Mouse (Mus musculus) intestine, embryonic 15.5 days (tissue): Measurements from ENCODE around the gene Sh3bgrl2. TPM values are rescaled to one million over a fixed set of nuclear protein-coding genes. Genes with fewer than 3 reads are reported as not detected.
"Not testable (repeated sequence)": the region's sequence is repeated elsewhere in the genome, so short reads cannot be mapped to it uniquely, and the experiment has no call there.

ENCODE experiments used
- ATAC-seq: fragments of 200-750 bp; cut with Nextera tagmentation; 2 replicates; pipeline ENCODE4 v1.8.0; 2017; ENCODE audit warnings: moderate TSS enrichment, moderate library complexity
- H3K27ac ChIP-seq: fragments of 300-500 bp; sonication (generic); 2 replicates; pipeline ENCODE4 v1.5.1; 2015; ENCODE audit warnings: mild to moderate bottlenecking, inconsistent platforms
- H3K27me3 ChIP-seq: fragments of 300-500 bp; sonication (generic); replicated peaks from 2 replicates; pipeline ENCODE4 v1.6.1; 2015; ENCODE audit warnings: inconsistent platforms
- H3K36me3 ChIP-seq: fragments of 300-500 bp; sonication (generic); 2 replicates; pipeline ENCODE4 v1.6.1; 2015; ENCODE audit warnings: inconsistent platforms
- H3K4me1 ChIP-seq: fragments of 300-500 bp; sonication (generic); replicated peaks from 2 replicates; pipeline ENCODE4 v1.6.1; 2015; ENCODE audit warnings: inconsistent platforms
- H3K4me2 ChIP-seq: fragments of 300-500 bp; sonication (generic); replicated peaks from 2 replicates; pipeline ENCODE4 v1.6.1; 2015; ENCODE audit warnings: mild to moderate bottlenecking, inconsistent platforms
- H3K4me3 ChIP-seq: fragments of 300-500 bp; sonication (generic); replicated peaks from 2 replicates; pipeline ENCODE4 v1.5.1; 2015; ENCODE audit warnings: inconsistent platforms
- H3K9ac ChIP-seq: fragments of 300-500 bp; sonication (generic); 2 replicates; pipeline ENCODE4 v1.6.1; 2015; ENCODE audit warnings: inconsistent platforms
- H3K9me3 ChIP-seq: fragments of 300-500 bp; sonication (generic); 2 replicates; pipeline ENCODE4 v1.6.1; 2016; ENCODE audit warnings: inconsistent platforms
- WGBS: fragments of 180-500 bp; shearing (Covaris S2); methylation state at CpG from one replicate; pipeline ENCODE4 v1.1.7; 2015; 5-methylcytosine and 5-hydroxymethylcytosine counted together
- polyA plus RNA-seq: library from polyadenylated mRNA; unstranded; fragments of >200 nt; fragmentation: Nextera tagmentation; extraction: Ambion mirVana; gene quantifications from 2 replicates; pipeline ENCODE4 v1.2.1, GENCODE M21; 2015

Gene Sh3bgrl2
- polyA plus RNA-seq: 18.0 and 20.8 TPM in 2 replicates

DNA sequence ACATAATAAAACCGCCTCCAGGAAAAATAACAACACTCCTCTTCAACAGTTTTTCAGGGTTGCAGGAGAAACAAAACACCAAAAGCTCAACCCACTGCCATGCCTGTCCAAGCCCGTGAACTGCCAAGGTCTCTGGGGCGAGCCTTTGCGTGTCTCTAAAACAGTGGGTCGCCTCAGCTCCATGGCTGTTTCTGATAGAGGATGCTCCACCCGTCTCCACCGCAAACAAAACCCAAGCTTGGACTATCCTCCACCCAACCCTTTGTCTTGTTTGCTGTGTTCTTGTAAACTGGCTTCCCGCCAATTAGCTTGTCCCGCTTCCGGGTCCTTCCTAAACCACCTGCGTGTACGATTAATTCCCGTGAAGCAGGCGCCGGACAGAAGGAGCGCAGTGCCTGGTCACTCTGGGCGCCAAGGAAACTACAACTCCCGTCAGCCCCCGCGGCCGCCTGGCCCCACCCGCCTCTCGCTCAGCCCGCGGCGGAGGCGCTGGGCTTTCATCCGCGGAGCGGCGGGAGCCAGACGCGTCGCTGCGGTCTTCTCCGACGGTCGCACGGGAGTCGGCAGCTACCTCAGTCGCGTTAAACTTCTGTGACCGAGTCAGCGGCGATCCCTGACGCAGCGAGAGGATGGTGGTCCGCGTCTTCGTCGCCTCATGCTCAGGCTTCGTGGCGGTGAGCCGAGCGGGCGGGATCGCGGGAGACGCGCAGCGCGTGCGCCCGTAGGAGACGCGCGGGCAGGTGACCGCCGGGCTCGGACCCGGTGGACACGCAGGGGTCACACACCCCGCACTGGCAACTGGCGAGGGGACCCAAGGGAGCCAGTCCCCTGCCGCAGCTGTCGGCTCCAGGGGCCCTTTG is at the start of gene Sh3bgrl2:
Gene Sh3bgrl2, plus strand, starts transcription at position 498 of the 860 bp plus-strand sequence.
- WGBS: 2% methylated on average over 76 of the region's 76 CpGs
- Histone ChIP-seq H3K4me3 (peak within 1 kb of the TSS; percentile 58), H3K4me1 (peaks cover 10% of the 10 kb centered on the region; the same call in 1 of the 2 replicates), H3K9ac (peak within 1 kb of the TSS; percentile 58), H3K4me2 (peak within 1 kb of the TSS; percentile 75), H3K27me3 (no peaks in the 10 kb centered on the region), H3K27ac (no peak within 1 kb of the TSS), H3K9me3 (no peaks in the 10 kb centered on the region), H3K36me3 (no peaks in the 10 kb centered on the region)
- peak; percentile 93 for ATAC-seq

DNA sequence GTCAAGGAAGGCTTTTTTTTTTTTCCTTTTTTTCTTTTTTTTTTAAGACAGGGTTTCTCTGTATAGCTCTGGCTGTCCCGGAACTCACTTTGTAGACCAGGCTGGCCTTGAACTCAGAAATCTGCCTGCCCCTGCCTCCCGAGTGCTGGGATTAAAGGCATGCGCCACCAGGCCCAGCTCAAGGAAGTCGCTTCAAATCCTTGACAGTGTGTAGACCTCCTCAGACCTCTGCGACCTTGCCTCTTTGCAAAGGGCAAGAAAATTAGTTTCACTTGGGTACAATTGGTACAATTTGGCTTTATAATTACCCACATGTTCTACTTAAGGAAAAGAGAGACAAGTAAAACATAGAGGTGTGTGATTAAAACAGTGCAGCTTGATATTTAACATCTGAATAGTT is 29.0 kb upstream of the Sh3bgrl2 start:
- not testable (repeated sequence) for H3K27me3 ChIP-seq, ATAC-seq, H3K4me1 ChIP-seq, H3K4me2 ChIP-seq, H3K36me3 ChIP-seq, H3K9me3 ChIP-seq, H3K9ac ChIP-seq, H3K27ac ChIP-seq, H3K4me3 ChIP-seq
- 83% methylated on average over 5 of the region's 5 CpGs for WGBS

DNA sequence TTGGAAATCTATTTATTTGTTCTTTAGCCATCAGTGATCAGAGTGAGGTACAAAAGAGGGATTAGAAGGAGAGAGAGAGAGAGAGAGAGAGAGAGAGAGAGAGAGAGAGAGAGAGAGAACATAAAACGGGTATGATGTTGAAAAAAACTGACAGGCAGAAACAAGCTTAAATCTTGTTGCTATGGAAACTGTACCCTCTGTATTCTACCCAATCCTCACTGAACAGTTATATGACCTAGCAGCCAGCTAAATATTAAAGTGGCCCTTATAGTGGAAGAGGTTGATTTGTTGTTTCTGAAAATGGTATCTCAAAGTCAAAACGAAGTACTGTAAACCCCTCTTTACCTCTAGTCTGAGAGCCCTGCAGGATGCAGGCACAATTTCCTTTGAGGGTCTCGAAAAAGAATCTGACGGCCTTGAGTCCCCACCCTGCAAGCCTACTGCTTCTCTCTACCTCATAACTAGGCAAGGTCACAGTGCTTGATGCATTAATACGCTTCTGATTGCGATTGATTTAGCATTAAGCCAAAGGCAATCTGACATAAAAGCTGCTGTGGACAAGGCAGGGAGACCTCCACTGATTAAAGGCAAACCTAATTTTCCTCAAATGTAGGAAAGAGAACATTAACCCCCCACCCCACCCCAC is 28.5 kb upstream of the Sh3bgrl2 start:
- no peak overlapping the region for H3K27ac ChIP-seq
- no peak overlapping the region for H3K4me3 ChIP-seq
- no peaks in the 10 kb centered on the region for H3K36me3 ChIP-seq
- H3K4me2 ChIP-seq: no peak overlapping the region
- H3K4me1 ChIP-seq: no peaks in the 10 kb centered on the region
- no peaks in the 10 kb centered on the region for H3K27me3 ChIP-seq
- WGBS: 81% methylated on average over 6 of the region's 6 CpGs
- H3K9ac ChIP-seq: no peak overlapping the region
- no peak for ATAC-seq
- H3K9me3 ChIP-seq: no peaks in the 10 kb centered on the region

DNA sequence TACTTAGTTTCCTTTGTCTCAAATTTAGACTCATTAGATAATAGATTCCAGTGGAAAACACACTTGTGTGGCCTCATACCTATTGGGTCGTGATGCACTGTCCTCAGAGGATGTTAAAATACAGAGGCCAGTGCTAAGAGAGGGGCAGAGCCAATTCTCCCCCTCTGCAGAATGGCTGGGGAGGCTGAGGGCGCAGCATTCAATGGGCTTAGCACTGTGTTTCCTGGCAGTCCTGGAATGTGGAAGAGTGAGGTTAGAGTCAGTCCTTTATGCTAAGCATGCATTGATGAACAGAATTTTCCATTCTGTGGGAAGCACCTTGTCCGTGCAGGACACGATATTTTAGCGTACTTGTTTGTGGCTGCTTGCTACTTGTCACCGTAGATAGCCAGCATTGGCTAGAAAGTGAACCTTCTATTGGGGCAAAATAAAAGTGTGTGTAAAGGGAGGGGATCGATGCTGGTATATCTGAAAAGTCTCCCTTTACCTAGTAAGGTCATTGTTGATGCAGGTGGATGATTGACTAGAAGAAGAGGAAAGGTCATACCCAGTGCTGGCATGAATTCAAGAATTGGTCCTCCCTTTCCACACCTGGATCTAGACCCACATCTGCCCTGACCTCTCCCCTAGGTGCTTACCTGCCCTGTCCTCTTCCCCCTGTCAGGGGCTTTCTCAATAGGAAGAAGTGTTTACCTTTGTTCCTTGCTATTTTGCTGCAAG is 20.6 kb upstream of the Sh3bgrl2 start:
- WGBS: 61% methylated on average over 7 of the region's 7 CpGs
- Histone ChIP-seq H3K27ac (no peak overlapping the region), H3K9ac (no peak overlapping the region), H3K4me2 (no peak overlapping the region), H3K4me3 (no peak overlapping the region), H3K9me3 (no peaks in the 10 kb centered on the region), H3K36me3 (no peaks in the 10 kb centered on the region), H3K27me3 (no peaks in the 10 kb centered on the region), H3K4me1 (no peaks in the 10 kb centered on the region)
- no peak; the same call in 1 of the 2 replicates for ATAC-seq

GRCm38 (mm10) chr9:83533044-83533769 is 14.9 kb upstream of the Sh3bgrl2 start:
- no peaks in the 10 kb centered on the region for H3K27me3 ChIP-seq
- H3K4me3 ChIP-seq: no peak overlapping the region
- H3K9ac ChIP-seq: no peak overlapping the region
- H3K27ac ChIP-seq: no peak overlapping the region
- H3K9me3 ChIP-seq: no peaks in the 10 kb centered on the region
- ATAC-seq: no peak
- H3K36me3 ChIP-seq: no peaks in the 10 kb centered on the region
- WGBS: 58% methylated on average over 5 of the region's 5 CpGs
- 0 out of 2 replicates have a peak, but pooled peaks cover 3% of the 10 kb centered on the region for H3K4me1 ChIP-seq
- no peak overlapping the region for H3K4me2 ChIP-seq

GRCm38 (mm10) chr9:83536959-83537358 is 11.2 kb upstream of the Sh3bgrl2 start:
- H3K4me2 ChIP-seq: no peak overlapping the region
- H3K9ac ChIP-seq: no peak overlapping the region
- H3K27ac ChIP-seq: no peak overlapping the region
- no peaks in the 10 kb centered on the region for H3K36me3 ChIP-seq
- no peaks in the 10 kb centered on the region for H3K9me3 ChIP-seq
- no peak for ATAC-seq
- no peaks in the 10 kb centered on the region for H3K27me3 ChIP-seq
- 92% methylated on average over 4 of the region's 4 CpGs for WGBS
- peaks cover 3% of the 10 kb centered on the region; the same call in 1 of the 2 replicates for H3K4me1 ChIP-seq
- H3K4me3 ChIP-seq: no peak overlapping the region

GRCm38 (mm10) chr9:83537510-83537909 is 10.6 kb upstream of the Sh3bgrl2 start:
- H3K9ac ChIP-seq: no peak overlapping the region
- no peak for ATAC-seq
- no peaks in the 10 kb centered on the region for H3K27me3 ChIP-seq
- 40% methylated on average over 2 of the region's 2 CpGs for WGBS
- no peaks in the 10 kb centered on the region for H3K9me3 ChIP-seq
- peaks cover 3% of the 10 kb centered on the region; the same call in 1 of the 2 replicates for H3K4me1 ChIP-seq
- H3K27ac ChIP-seq: no peak overlapping the region
- H3K4me3 ChIP-seq: no peak overlapping the region
- H3K4me2 ChIP-seq: no peak overlapping the region
- H3K36me3 ChIP-seq: no peaks in the 10 kb centered on the region

GRCm38 (mm10) chr9:83537921-83538536 is 10.1 kb upstream of the Sh3bgrl2 start:
- ATAC-seq: no peak
- H3K9ac ChIP-seq: no peak overlapping the region
- 47% methylated on average over 15 of the region's 15 CpGs for WGBS

GRCm38 (mm10) chr9:83539809-83540491 is 8.2 kb upstream of the Sh3bgrl2 start:
- no peak overlapping the region for H3K4me2 ChIP-seq
- H3K27ac ChIP-seq: no peak overlapping the region
- H3K27me3 ChIP-seq: no peaks in the 10 kb centered on the region
- H3K9ac ChIP-seq: no peak overlapping the region
- H3K4me1 ChIP-seq: peaks cover 3% of the 10 kb centered on the region; the same call in 1 of the 2 replicates
- ATAC-seq: peak; percentile 49
- H3K36me3 ChIP-seq: no peaks in the 10 kb centered on the region
- WGBS: 85% methylated on average over 14 of the region's 14 CpGs
- no peaks in the 10 kb centered on the region for H3K9me3 ChIP-seq
- no peak overlapping the region for H3K4me3 ChIP-seq

More at GRCm38 (mm10) chr9:83537921-83538536, 10.1 kb upstream of the Sh3bgrl2 start:
- Histone ChIP-seq H3K9me3 (no peaks in the 10 kb centered on the region), H3K36me3 (no peaks in the 10 kb centered on the region), H3K4me3 (no peak overlapping the region), H3K4me2 (no peak overlapping the region), H3K27me3 (no peaks in the 10 kb centered on the region), H3K4me1 (peaks cover 3% of the 10 kb centered on the region; the same call in 1 of the 2 replicates), H3K27ac (no peak overlapping the region)

DNA sequence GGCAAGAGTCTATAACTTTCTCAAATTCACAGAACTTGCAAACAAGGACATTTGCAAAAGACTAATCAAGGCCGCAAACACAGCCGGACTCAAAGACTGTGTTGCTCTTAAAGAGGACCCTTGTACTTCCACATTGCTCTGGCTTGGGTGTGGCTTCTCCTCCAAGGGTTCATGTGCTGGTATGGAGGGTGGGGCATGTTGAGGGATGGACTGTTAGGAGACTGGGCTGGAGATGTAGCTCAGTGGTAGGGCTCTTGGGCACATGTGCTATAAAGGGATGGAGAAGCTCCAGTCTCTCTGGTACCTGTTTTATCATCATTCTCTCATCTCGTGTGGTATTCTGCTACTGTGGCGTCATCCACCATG is 7.7 kb upstream of the Sh3bgrl2 start:
- no peak overlapping the region for H3K27ac ChIP-seq

DNA sequence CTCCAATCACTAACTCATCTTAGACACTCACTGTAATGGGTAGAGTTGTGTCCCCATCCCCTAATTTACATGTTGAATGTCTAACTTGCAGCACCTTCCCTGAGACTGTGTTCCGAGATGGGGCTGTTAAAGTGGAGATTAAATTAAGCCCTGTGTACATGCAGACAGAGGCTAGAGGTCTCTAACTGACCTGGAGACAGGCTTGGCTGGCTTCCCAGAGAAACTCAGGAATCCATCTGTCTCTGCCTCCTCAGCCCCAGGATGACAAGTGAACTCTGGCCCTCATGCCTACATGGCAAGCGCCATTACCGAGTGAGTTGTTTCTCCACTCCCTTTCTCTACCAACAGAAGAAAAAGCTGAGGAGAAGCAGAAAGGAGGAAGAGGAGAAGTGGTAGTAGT is 7.2 kb upstream of the Sh3bgrl2 start:
- Histone ChIP-seq H3K27ac (no peak overlapping the region), H3K4me2 (no peak overlapping the region), H3K4me1 (peaks cover 3% of the 10 kb centered on the region; the same call in 1 of the 2 replicates), H3K27me3 (no peaks in the 10 kb centered on the region), H3K9ac (no peak overlapping the region), H3K36me3 (no peaks in the 10 kb centered on the region), H3K4me3 (no peak overlapping the region), H3K9me3 (no peaks in the 10 kb centered on the region)
- WGBS: 42% methylated on average over 3 of the region's 3 CpGs
- peak; percentile 24; the same call in 1 of the 2 replicates for ATAC-seq

More for the DNA sequence above, 7.7 kb upstream of the Sh3bgrl2 start:
- H3K9me3 ChIP-seq: no peaks in the 10 kb centered on the region
- H3K36me3 ChIP-seq: no peaks in the 10 kb centered on the region
- peaks cover 3% of the 10 kb centered on the region; the same call in 1 of the 2 replicates for H3K4me1 ChIP-seq
- no peak overlapping the region for H3K4me2 ChIP-seq
- H3K9ac ChIP-seq: no peak overlapping the region
- no peak overlapping the region for H3K4me3 ChIP-seq
- H3K27me3 ChIP-seq: no peaks in the 10 kb centered on the region
- WGBS: 70% methylated on average over 4 of the region's 4 CpGs
- ATAC-seq: peak; percentile 81
